Mouse (Mus musculus): ENCODE results near the gene Slc22a20. TPM values are rescaled to one million over a fixed set of nuclear protein-coding genes. Genes with fewer than 3 reads are reported as not detected.
A peak's percentile ranks its signal among the peaks of the same experiment; 100 is the strongest.

Slc22a20 gene
- polyA plus RNA-seq, 1 experiment, result not detected

- Histone ChIP-seq H3K4me2 (ENCODE audit: low read depth) (no peak overlapping the region), H3ac (ENCODE audit: control insufficient read depth, insufficient read length) (no peak overlapping the region), H3K79me2 (ENCODE audit: control insufficient read depth, insufficient read depth) (no peaks in the 10 kb centered on the region), H3K4me3 (no peak overlapping the region), H3K36me3 (ENCODE audit: control insufficient read depth, insufficient read depth) (no peaks in the 10 kb centered on the region), H3K27me3 (ENCODE audit: control insufficient read depth, insufficient read depth, insufficient read length) (peaks cover 18% of the 10 kb centered on the region)
- TF ChIP-seq POLR2A (IDR thresholded peaks at IDR 0.05; ENCODE audit: insufficient read length, low read depth) (no peak), TCF12 (IDR thresholded peaks at IDR 0.05; ENCODE audit: insufficient read depth, poor library complexity, severe bottlenecking) (no peak), SRF (IDR thresholded peaks at IDR 0.05; ENCODE audit: control insufficient read depth, insufficient read length, low read depth) (no peak), MYOG (IDR thresholded peaks at IDR 0.05; ENCODE audit: control insufficient read depth in 1 of 3, insufficient read depth in 1 of 3, insufficient read length in 2 of 3, low read depth in 2 of 3) (no peak), REST (IDR thresholded peaks at IDR 0.05; ENCODE audit: insufficient read depth, insufficient read length) (no peak)
Observed at GRCm38 (mm10) chr19:6023059-6023458, 37.1 kb upstream of the Slc22a20 start.

DNA sequence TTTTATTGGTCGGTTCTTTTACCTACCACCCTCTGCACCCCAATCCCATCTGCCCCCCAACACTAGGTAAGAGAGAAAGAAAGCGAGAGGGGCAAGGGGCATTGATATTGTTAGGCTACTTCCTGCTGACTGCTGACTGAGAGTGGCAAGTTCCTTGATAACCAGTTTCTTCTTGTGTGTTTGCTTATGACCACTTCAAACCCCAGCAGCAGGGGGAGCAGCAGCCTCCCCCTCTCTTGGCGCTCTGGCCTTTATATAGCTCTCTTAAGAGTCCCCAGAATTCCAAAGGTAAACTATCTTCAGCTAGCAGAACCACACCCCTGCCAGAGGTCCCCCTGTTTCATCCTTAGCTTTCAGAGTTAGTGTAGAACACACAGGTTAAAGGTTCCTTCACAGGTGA, 34.3 kb upstream of the Slc22a20 start:
- Histone ChIP-seq H3K27me3 (ENCODE audit: control insufficient read depth, insufficient read depth, insufficient read length) (peaks cover 12% of the 10 kb centered on the region), H3K79me2 (ENCODE audit: control insufficient read depth, insufficient read depth) (no peaks in the 10 kb centered on the region), H3K36me3 (ENCODE audit: control insufficient read depth, insufficient read depth) (no peaks in the 10 kb centered on the region), H3K4me2 (ENCODE audit: low read depth) (no peak overlapping the region), H3K4me3 (no peak overlapping the region), H3ac (ENCODE audit: control insufficient read depth, insufficient read length) (no peak overlapping the region)
- TF ChIP-seq MAX (IDR thresholded peaks at IDR 0.05; ENCODE audit: low read depth) (no peak), REST (IDR thresholded peaks at IDR 0.05; ENCODE audit: insufficient read depth, insufficient read length) (no peak), POLR2AphosphoS2 (IDR thresholded peaks at IDR 0.05; ENCODE audit: insufficient read length, low read depth) (no peak)

DNA sequence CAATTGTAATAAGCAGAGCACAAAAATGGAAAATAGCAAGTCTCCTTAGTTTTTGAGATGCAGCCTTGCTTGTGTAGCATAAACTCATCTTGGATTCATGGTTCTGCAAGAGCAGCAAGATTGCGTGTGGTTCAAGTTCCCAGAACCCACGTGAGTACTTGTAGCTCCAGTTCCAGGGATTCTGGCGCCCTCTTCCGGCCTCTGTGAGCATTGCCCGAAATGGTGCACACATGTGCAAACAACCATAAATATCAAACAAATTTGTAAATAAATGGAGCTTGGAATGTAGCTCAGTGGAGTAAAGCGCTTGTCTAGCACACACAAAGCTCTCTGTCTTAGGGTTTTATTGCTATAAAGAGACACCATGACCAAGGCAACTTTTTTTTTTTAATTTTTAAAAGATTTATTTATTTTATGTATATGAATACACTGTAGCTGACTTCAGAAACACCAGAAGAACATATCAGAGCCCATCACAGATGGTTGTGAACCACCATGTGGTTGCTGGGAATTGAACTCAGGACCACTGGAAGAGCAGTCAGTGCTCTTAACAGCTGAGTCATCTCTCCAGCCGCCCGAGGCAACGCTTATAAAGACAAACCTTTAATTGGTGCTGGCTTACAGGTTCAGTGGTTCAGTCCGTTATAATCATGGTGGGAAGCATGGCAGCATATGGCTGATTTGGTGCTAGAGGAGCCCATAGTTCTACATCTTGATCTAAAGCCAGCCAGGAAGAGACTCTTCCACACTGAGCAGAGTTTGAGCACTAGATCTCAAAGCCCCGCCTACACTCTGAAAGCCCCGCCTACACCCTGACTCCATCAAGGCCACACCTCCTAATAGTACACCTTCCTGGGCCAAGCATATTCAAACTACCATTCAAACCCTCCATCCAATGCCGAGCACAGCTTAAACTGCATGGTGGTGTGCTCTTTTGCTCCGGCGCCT, 32.5 kb upstream of the Slc22a20 start:
- H3K27me3 ChIP-seq (ENCODE audit: control insufficient read depth, insufficient read depth, insufficient read length), result peaks cover 8% of the 10 kb centered on the region
- peaks cover 12% of the 10 kb centered on the region for H3K79me2 ChIP-seq (ENCODE audit: control insufficient read depth, insufficient read depth)
- no peak overlapping the region for H3K4me2 ChIP-seq (ENCODE audit: low read depth)
- no peak overlapping the region for H3ac ChIP-seq (ENCODE audit: control insufficient read depth, insufficient read length)
- TF ChIP-seq POLR2A (IDR thresholded peaks at IDR 0.05; ENCODE audit: insufficient read length, low read depth) (no peak), USF1 (IDR thresholded peaks at IDR 0.05; ENCODE audit: low read depth) (peak; percentile 81)
- H3K4me3 ChIP-seq, result no peak overlapping the region
- H3K36me3 ChIP-seq (ENCODE audit: control insufficient read depth, insufficient read depth), result no peaks in the 10 kb centered on the region

GRCm38 (mm10) chr19:6016532-6016931, 30.6 kb upstream of the Slc22a20 start:
- Histone ChIP-seq H3K36me3 (ENCODE audit: control insufficient read depth, insufficient read depth) (no peaks in the 10 kb centered on the region), H3K79me2 (ENCODE audit: control insufficient read depth, insufficient read depth) (peaks cover 12% of the 10 kb centered on the region), H3K27me3 (ENCODE audit: control insufficient read depth, insufficient read depth, insufficient read length) (no peaks in the 10 kb centered on the region), H3K4me3 (peak overlapping the region; percentile 79), H3ac (ENCODE audit: control insufficient read depth, insufficient read length) (no peak overlapping the region), H3K4me2 (ENCODE audit: low read depth) (peak overlapping the region; percentile 100)
- TF ChIP-seq POLR2AphosphoS2 (IDR thresholded peaks at IDR 0.05; ENCODE audit: insufficient read length, low read depth), result no peak
- no peak for TF ChIP-seq POLR2A (IDR thresholded peaks at IDR 0.05; ENCODE audit: insufficient read length, low read depth)
- no peak for TF ChIP-seq TCF3 (IDR thresholded peaks at IDR 0.05; ENCODE audit: insufficient read length, low read depth)
- TF ChIP-seq MAX (IDR thresholded peaks at IDR 0.05; ENCODE audit: low read depth), result no peak
- no peak for TF ChIP-seq SRF (IDR thresholded peaks at IDR 0.05; ENCODE audit: control insufficient read depth, insufficient read length, low read depth)
- TF ChIP-seq CEBPB (IDR thresholded peaks at IDR 0.05; ENCODE audit: insufficient read depth, poor library complexity, severe bottlenecking), result no peak
- no peak for TF ChIP-seq E2F4 (IDR thresholded peaks at IDR 0.05; ENCODE audit: insufficient read depth)
- no peak for TF ChIP-seq MYOG (IDR thresholded peaks at IDR 0.05; ENCODE audit: control insufficient read depth in 1 of 3, insufficient read depth in 1 of 3, insufficient read length in 2 of 3, low read depth in 2 of 3)
- TF ChIP-seq REST (IDR thresholded peaks at IDR 0.05; ENCODE audit: insufficient read depth, insufficient read length), result no peak
- TF ChIP-seq TCF12 (IDR thresholded peaks at IDR 0.05; ENCODE audit: insufficient read depth, poor library complexity, severe bottlenecking), result no peak
- no peak for TF ChIP-seq USF1 (IDR thresholded peaks at IDR 0.05; ENCODE audit: low read depth)

DNA sequence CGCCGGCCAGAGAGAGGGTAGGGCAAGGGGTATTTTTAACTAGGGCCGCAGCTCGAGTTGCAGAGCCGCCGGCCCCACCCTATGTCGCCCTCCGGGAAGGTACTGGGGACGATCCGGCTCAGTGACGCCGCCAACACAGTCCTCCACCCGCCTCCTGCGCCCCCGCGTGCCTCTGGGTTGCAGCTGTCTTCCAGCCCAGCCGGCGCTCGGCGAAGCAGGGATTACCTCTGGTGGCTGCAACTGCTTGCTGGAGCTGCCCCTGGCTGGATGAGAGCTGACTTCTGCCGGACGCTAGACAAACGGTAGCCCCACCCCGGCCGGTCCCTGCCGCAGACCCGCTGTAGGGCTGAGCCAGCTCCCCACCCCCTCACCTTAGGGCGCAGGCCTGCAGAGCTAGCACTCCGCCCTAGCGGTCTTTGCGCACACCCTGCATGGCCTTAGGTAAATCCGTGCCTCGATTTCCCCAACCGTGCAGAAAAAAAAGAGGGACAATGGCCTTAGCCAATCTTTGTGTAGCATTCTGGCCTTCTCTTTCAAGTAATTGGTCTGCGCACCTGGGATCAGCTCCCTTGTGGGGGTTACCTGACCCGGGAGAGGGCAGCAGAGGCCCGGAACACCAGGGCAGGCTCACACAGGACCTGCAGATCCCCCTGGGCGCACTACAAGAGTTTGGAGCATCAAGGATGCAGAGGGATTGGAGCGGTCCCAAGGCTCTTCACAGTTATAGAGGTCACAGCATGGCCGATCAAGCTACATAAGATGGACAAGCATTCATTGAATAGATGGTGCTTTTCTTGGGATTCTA, 29.8 kb upstream of the Slc22a20 start, which contains the start of gene Capn1:
Capn1 (minus strand) TSS at position 387 of the 805 bp plus-strand sequence.
- Histone ChIP-seq H3ac (ENCODE audit: control insufficient read depth, insufficient read length) (peak within 1 kb of the TSS; percentile 74), H3K4me2 (ENCODE audit: low read depth) (peak within 1 kb of the TSS; percentile 100), H3K27me3 (ENCODE audit: control insufficient read depth, insufficient read depth, insufficient read length) (no peaks in the 10 kb centered on the region), H3K4me3 (peak within 1 kb of the TSS; percentile 79), H3K79me2 (ENCODE audit: control insufficient read depth, insufficient read depth) (peaks cover 12% of the 10 kb centered on the region), H3K36me3 (ENCODE audit: control insufficient read depth, insufficient read depth) (no peaks in the 10 kb centered on the region)
- no peak for TF ChIP-seq REST (IDR thresholded peaks at IDR 0.05; ENCODE audit: insufficient read depth, insufficient read length)
- peak; percentile 90 to 99 (median 96) for TF ChIP-seq MYOG (IDR thresholded peaks at IDR 0.05; ENCODE audit: control insufficient read depth in 1 of 3, insufficient read depth in 1 of 3, insufficient read length in 2 of 3, low read depth in 2 of 3)
- TF ChIP-seq TCF3 (IDR thresholded peaks at IDR 0.05; ENCODE audit: insufficient read length, low read depth), result peak; percentile 77
- TF ChIP-seq SRF (IDR thresholded peaks at IDR 0.05; ENCODE audit: control insufficient read depth, insufficient read length, low read depth), result no peak
- TF ChIP-seq POLR2AphosphoS2 (IDR thresholded peaks at IDR 0.05; ENCODE audit: insufficient read length, low read depth), result peak; percentile 80
- TF ChIP-seq POLR2A (IDR thresholded peaks at IDR 0.05; ENCODE audit: insufficient read length, low read depth), result peak; percentile 74
- TF ChIP-seq MYOD1 (IDR thresholded peaks at IDR 0.05; ENCODE audit: control insufficient read depth in 1 of 3, insufficient read length in 2 of 3, low read depth in 2 of 3), result peak in 2 of 3 experiments; percentile 95 to 96
- peak; percentile 53 for TF ChIP-seq TCF12 (IDR thresholded peaks at IDR 0.05; ENCODE audit: insufficient read depth, poor library complexity, severe bottlenecking)
